Mouse (Mus musculus) heart, embryonic 14.5 days (tissue): ENCODE results near the gene Slit1. TPM values are rescaled to one million over a fixed set of nuclear protein-coding genes. Genes with fewer than 3 reads are reported as not detected.

Source experiments
- ATAC-seq: fragments of 200-750 bp; cut with Nextera tagmentation; 2 replicates; pipeline ENCODE4 v1.8.0; 2017; ENCODE audit warnings: low read depth, moderate TSS enrichment; ENCODE audit not compliant: insufficient number of reproducible peaks, insufficient read depth, low FRiP score
- H3K27ac ChIP-seq, 2 experiments: fragments of 200-500 bp in 1 of 2; fragments of 300-500 bp in 1 of 2; sonication (generic) in 1 of 2; replicated peaks in 1 of 2; 2 replicates each; pipeline ENCODE4 v1.5.1; 2012 to 2014; ENCODE audit warnings: low read depth in 2 of 2, low read length in 2 of 2, control low read depth in 1 of 2, mild to moderate bottlenecking in 1 of 2, mixed read lengths in 1 of 2; ENCODE audit not compliant: control insufficient read depth in 1 of 2, insufficient read depth in 1 of 2
- H3K27me3 ChIP-seq: fragments of 300-500 bp; sonication (generic); 2 replicates; pipeline ENCODE4 v1.6.1; 2014; ENCODE audit warnings: mild to moderate bottlenecking, low read length, control low read depth; ENCODE audit not compliant: control insufficient read depth, insufficient read depth
- H3K36me3 ChIP-seq: fragments of 300-500 bp; sonication (generic); 2 replicates; pipeline ENCODE4 v1.6.1; 2014; ENCODE audit warnings: mild to moderate bottlenecking, control low read depth, low read length, mixed read lengths; ENCODE audit not compliant: control insufficient read depth, insufficient read depth
- H3K4me1 ChIP-seq, 2 experiments: fragments of 200-500 bp in 1 of 2; fragments of 300-500 bp in 1 of 2; sonication (generic) in 1 of 2; 2 replicates each; pipeline ENCODE4 v1.6.1; 2012 to 2014; ENCODE audit warnings: low read length in 2 of 2, control low read depth in 1 of 2, mixed read lengths in 1 of 2; ENCODE audit not compliant: control insufficient read depth in 2 of 2, insufficient read depth in 2 of 2
- H3K4me2 ChIP-seq: fragments of 300-500 bp; sonication (generic); 2 replicates; pipeline ENCODE4 v1.6.1; 2014; ENCODE audit warnings: mild to moderate bottlenecking, low read length
- H3K4me3 ChIP-seq, 2 experiments: fragments of 200-500 bp in 1 of 2; fragments of 300-500 bp in 1 of 2; sonication (generic) in 1 of 2; 2 replicates each; pipeline ENCODE4 v1.5.1; 2012 to 2014; ENCODE audit warnings: low read length in 2 of 2, mild to moderate bottlenecking in 2 of 2, control low read depth in 1 of 2, low read depth in 1 of 2, moderate library complexity in 1 of 2; ENCODE audit not compliant: control insufficient read depth in 1 of 2, insufficient read depth in 1 of 2
- H3K9ac ChIP-seq: fragments of 300-500 bp; sonication (generic); 2 replicates; pipeline ENCODE4 v1.6.1; 2014; ENCODE audit warnings: mild to moderate bottlenecking, low read length
- H3K9me3 ChIP-seq: fragments of 300-500 bp; sonication (generic); 2 replicates; pipeline ENCODE4 v1.6.1; 2016; ENCODE audit warnings: low read length, control low read depth; ENCODE audit not compliant: control insufficient read depth
- whole genome bisulfite sequencing: fragments of 180-500 bp; shearing (Covaris S2); extraction: QIAGEN DNeasy Blood & Tissue Kit; methylation state at CpG from one replicate; pipeline ENCODE4 v1.1.7; 2014; 5-methylcytosine and 5-hydroxymethylcytosine counted together
- polyA plus RNA-seq: library from polyadenylated mRNA; unstranded; fragments of >200 nt; fragmentation: Nextera tagmentation; extraction: Ambion mirVana; gene quantifications from 2 replicates; pipeline ENCODE4 v1.2.1, GENCODE M21; 2014

The Slit1 gene
- polyA plus RNA-seq, 1 experiment from 2014 or later, result not detected

GRCm38 (mm10) chr19:41611683-41612082, 131.8 kb downstream of the Slit1 start:
- H3K27ac ChIP-seq, result no peak overlapping the region

GRCm38 (mm10) chr19:41606208-41606987, 137.1 kb downstream of the Slit1 start:
- H3K9ac ChIP-seq, result no peak overlapping the region
- no peak overlapping the region for H3K27ac ChIP-seq
- no peak for ATAC-seq
- H3K4me2 ChIP-seq, result no peak overlapping the region
- H3K4me3 ChIP-seq, result no peak overlapping the region
- no peaks in the 10 kb centered on the region for H3K36me3 ChIP-seq
- 76% methylated on average over 10 of the region's 10 CpGs for WGBS
- no peaks in the 10 kb centered on the region for H3K9me3 ChIP-seq
- H3K27me3 ChIP-seq, result no peaks in the 10 kb centered on the region
- H3K4me1 ChIP-seq, result no peaks in the 10 kb centered on the region

More at GRCm38 (mm10) chr19:41611683-41612082, 131.8 kb downstream of the Slit1 start:
- 78% methylated on average over 6 of the region's 6 CpGs for WGBS
- Histone ChIP-seq H3K9ac (no peak overlapping the region), H3K36me3 (no peaks in the 10 kb centered on the region), H3K4me1 (no peaks in the 10 kb centered on the region), H3K4me3 (no peak overlapping the region), H3K4me2 (no peak overlapping the region), H3K9me3 (no peaks in the 10 kb centered on the region), H3K27me3 (peaks cover 4% of the 10 kb centered on the region; the same call in 1 of the 2 replicates)
- ATAC-seq, result no peak

- no peaks in the 10 kb centered on the region for H3K36me3 ChIP-seq
- ATAC-seq, result no peak
- no peak overlapping the region for H3K9ac ChIP-seq
- no peak overlapping the region for H3K4me3 ChIP-seq
- H3K9me3 ChIP-seq, result no peaks in the 10 kb centered on the region
- no peak overlapping the region for H3K4me2 ChIP-seq
- WGBS, result 66% methylated on average over 11 of the region's 11 CpGs
- no peak overlapping the region for H3K27ac ChIP-seq
- H3K27me3 ChIP-seq, result 0 out of 2 replicates have a peak, but pooled peaks cover 3% of the 10 kb centered on the region
- H3K4me1 ChIP-seq, result peaks cover 8 to 14% of the 10 kb centered on the region in 2 experiments
Measured at GRCm38 (mm10) chr19:41600647-41601046, 142.8 kb downstream of the Slit1 start.

GRCm38 (mm10) chr19:41597170-41597894, 146.1 kb downstream of the Slit1 start:
- Histone ChIP-seq H3K9ac (no peak overlapping the region), H3K27ac (no peak overlapping the region), H3K36me3 (no peaks in the 10 kb centered on the region), H3K4me3 (no peak overlapping the region), H3K27me3 (0 out of 2 replicates have a peak, but pooled peaks cover 3% of the 10 kb centered on the region), H3K4me2 (no peak overlapping the region), H3K4me1 (peaks cover 12 to 14% of the 10 kb centered on the region in 2 experiments), H3K9me3 (no peaks in the 10 kb centered on the region)
- WGBS, result 67% methylated on average over 6 of the region's 6 CpGs
- no peak for ATAC-seq

- WGBS, result 49% methylated on average over 12 of the region's 12 CpGs
- peaks cover 13% of the 10 kb centered on the region in 2 experiments; a peak in 3 of 4 replicates for H3K4me1 ChIP-seq
- no peak for ATAC-seq
- H3K4me3 ChIP-seq, result no peak overlapping the region
- no peaks in the 10 kb centered on the region for H3K27me3 ChIP-seq
- no peak overlapping the region for H3K9ac ChIP-seq
- no peak overlapping the region for H3K27ac ChIP-seq
- H3K36me3 ChIP-seq, result peaks cover under 1% of the 10 kb centered on the region; the same call in 1 of the 2 replicates
- H3K9me3 ChIP-seq, result no peaks in the 10 kb centered on the region
- no peak overlapping the region for H3K4me2 ChIP-seq
Measured at GRCm38 (mm10) chr19:41591808-41592207, 151.7 kb downstream of the Slit1 start.

GRCm38 (mm10) chr19:41589681-41590080, 153.8 kb downstream of the Slit1 start:
- Histone ChIP-seq H3K36me3 (peaks cover 21% of the 10 kb centered on the region), H3K27ac (no peak overlapping the region), H3K9ac (no peak overlapping the region), H3K4me3 (no peak overlapping the region), H3K9me3 (no peaks in the 10 kb centered on the region), H3K4me1 (peaks cover 5 to 8% of the 10 kb centered on the region in 2 experiments; a peak in 2 of 4 replicates), H3K4me2 (no peak overlapping the region), H3K27me3 (no peaks in the 10 kb centered on the region)
- no peak for ATAC-seq
- 82% methylated on average over 8 of the region's 8 CpGs for WGBS

- no peak overlapping the region for H3K4me2 ChIP-seq
- no peak overlapping the region for H3K27ac ChIP-seq
- H3K4me1 ChIP-seq, result peaks cover 5 to 8% of the 10 kb centered on the region in 2 experiments; a peak in 2 of 4 replicates
- no peaks in the 10 kb centered on the region for H3K27me3 ChIP-seq
- no peak for ATAC-seq
- no peak overlapping the region for H3K4me3 ChIP-seq
- no peaks in the 10 kb centered on the region for H3K9me3 ChIP-seq
- H3K36me3 ChIP-seq, result peaks cover 28% of the 10 kb centered on the region
- H3K9ac ChIP-seq, result no peak overlapping the region
- WGBS, result 79% methylated on average over 7 of the region's 7 CpGs
Measured at GRCm38 (mm10) chr19:41589026-41589425, 154.4 kb downstream of the Slit1 start.
